Mouse (Mus musculus): Measurements from ENCODE around the gene Esrp2. TPM values are rescaled to one million over a fixed set of nuclear protein-coding genes. Genes with fewer than 3 reads are reported as not detected.

Esrp2 gene
- total RNA-seq, 2 experiments from 2014 or later = not detected

DNA sequence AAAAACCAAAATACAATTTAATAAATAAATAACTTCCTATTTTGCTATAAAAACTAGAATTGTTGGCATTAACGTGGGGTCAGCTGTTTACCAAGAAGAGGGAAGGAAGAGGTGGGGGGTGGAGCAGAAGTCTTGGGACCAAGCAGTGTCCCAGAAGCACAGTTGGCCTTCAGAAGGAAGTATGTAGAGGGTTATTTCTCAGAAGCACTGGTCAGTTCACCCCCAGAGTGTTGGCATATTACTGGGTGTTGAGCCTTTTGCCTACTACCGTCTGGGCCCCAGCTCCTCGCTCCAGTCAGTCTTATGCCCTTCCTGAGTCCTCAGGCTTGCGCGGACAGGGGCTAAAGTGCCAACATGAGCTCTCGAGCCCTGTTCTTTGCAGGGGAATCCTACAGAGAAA is 12.3 kb upstream of the Esrp2 start:
- no peak for DNase-seq (ENCODE audit: low spot score in 2 of 2)

DNA sequence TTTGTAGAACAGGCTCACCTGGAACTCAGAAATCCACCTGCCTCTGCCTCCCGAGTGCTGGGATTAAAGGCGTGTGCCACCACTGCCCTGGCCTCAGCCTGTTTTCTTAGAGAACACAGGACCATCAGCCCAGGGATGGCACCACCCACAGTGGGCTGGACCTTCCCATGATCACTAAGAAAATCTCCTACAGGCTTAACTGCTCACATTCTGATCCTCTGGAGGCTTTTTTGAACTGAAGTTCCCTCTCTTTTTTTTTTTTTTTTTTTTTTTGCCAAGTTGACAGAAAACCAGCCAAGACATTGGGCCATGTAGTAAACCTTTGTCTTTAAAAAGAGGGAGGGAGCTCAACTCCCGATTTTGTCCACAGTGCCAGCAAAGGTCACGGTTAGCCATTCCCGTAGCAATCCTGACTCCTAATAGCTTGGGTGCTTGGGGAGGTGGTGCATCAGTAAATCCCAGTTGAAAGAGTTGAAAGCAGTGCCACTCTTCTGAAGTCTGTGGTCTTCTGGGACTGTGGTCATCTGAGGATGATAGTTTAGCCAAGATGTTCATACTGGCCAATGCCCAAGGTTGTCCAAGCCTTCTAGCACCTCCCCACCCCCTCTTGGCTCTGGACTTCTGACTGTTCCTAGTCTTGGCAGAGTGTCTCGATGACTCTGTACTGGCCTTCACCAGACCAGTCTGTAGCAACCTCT is 11.2 kb upstream of the Esrp2 start:
- no peak for DNase-seq (ENCODE audit: low spot score in 2 of 2)

DNA sequence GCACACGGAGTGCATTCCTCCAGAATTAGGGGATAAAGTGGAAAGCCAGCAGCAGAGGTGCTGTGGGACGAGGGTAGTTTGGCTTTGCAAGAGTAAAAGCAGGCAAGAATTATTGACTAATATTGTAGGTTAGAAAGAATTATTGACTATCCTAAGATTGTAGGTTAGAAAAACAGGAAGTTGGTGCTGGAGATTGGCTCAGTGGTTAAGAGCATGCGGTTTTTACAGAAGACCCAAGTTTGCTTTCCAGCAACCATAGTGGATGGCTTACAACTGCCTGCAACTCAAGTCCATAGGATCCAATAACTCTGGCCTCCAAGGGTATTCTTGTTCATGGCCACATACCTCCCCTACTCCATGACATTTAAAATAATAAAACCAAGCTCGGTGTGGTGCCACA is 9.2 kb upstream of the Esrp2 start:
- DNase-seq (ENCODE audit: low spot score in 2 of 2) = no peak

DNA sequence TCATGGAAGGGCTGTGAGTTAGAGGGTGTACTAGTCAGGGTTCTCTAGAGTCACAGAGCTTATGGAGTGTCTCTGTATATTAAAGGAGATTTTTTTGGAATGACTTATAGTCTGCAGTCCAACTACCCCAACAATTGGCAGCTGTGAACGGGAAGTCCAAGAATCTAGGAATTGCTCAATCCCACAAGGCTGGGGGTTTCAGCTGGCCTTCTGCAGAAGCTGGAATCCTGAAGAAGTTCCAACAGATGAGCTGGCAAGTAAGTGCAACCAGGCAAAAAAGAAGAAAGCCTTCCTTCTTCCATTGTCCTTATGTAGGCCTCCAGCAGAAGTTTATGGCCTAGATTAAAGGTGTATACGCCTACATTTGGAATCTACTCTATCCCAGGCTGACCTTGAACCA is 8.6 kb upstream of the Esrp2 start:
- no peak for DNase-seq (ENCODE audit: low spot score in 2 of 2)

DNA sequence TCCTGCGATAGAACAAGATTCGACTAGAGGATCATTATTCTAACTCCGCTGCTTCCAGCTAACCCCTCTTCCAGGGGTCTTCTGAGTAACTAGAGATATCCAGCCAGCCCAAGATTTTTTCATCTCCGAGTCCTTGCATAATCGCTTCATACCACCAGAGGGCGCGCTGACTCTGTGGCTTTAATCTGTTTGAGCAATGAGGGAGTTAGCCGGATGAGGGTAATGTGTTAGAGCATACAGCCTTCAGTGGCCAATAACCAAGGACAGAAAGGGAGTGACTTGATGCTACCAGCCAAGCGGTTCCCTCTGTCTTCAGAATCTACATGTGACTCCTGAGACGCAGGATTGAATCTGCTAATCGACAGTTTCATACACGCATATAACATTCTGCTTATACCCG is 4.0 kb upstream of the Esrp2 start:
- peak; percentile 83 to 85 for DNase-seq (ENCODE audit: low spot score in 2 of 2)

DNA sequence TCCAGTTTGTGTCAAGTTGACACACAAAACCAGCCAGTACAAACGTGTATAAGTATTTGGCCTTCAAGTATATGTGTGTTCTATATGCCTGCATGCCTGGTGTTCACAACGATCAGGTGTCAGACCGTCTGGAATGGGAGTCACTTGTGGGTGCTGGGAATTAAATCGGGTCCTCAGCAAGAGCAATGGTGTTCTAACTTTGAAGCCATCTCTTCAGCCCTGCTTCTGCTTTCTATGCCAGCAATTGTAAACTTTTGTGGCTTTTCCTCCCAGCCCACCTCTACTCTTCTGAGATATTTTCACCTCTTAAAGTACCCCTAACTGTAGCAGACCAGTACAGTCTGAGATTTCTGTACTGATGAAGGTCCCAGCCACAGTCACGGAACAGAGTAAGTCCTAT is 3.4 kb upstream of the Esrp2 start:
- DNase-seq (ENCODE audit: low spot score in 2 of 2) = no peak

DNA sequence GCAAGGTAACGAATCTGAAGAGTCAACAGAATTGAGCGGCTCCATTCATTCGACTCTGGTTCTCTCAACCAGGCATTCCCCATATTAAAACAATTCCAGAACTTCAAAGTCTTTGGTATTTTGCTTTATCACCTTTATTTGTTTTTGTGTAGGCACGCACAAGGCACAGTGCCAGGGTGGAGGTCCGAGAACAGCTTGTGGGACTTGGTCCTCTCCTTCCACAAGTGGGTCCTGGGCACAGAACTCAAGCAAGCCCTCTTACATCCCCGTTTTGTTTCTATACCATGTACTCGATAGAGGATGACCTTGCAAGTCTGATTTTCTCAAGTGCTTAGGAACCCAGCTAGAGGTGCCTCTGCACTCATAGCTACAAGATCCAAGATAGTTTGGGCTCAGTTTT is 1.8 kb upstream of the Esrp2 start:
- DNase-seq (ENCODE audit: low spot score in 2 of 2) = no peak

DNA sequence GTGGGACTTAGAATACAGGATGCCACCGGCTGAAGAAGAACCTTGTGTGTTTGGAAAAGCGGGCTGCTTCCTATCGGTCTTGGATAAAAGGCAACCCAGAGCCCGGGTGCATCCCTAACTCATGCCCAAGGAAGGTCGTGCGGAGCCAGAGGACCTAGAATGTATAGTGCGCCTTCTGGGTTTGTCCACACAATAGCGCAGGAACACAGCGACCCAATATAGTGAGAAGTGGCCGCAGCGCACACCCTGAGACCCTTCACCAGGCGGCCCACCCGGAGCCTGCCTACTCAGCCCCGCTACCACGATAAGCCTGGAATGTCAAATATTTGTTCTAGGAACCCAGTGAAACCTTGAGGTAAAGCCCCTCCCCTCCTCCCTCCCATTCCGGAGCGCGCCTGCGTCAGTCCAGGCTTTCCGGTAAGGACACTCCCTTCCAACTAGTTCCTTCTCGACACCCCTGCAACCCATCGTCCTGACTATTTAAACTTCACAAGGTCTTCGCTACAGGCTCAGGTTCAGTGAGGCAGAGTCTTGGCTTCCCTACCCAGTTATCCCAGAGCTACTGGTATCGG is 1.2 kb upstream of the Esrp2 start:
- peak; percentile 32 to 47 for DNase-seq (ENCODE audit: low spot score in 2 of 2)

DNA sequence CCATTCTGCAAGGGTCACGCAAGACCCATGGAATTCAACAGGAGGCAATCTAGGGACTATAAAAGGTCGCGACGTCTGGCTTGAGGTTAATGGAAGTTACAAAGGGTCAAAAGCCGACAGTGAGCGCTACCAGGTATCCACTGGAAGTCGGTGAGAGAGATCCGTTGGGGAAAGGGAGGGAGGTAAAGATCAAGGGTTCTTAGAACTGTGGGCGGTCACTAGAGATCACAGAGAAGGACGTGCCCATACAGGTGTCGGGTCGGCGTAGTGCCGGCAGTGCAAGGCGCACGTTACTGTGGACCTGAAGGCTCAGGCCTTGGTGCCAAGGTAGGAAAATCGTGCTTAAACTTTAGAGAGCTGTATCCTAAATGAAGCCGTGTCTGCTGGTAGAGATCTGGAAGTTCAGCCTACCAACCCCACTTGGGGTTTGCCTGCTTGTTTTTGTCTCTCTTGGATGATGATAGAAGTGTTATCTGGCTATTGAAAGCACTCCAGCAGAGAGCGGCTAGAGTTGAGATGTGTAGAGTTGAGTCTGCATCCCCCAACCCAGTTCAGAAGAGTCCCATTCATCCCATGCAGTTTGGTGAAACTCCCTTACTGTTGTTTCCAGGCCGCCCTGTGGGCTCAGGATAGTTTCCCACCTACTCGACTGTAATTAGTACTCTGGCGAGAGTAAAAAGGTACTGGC is 588 bp upstream of the Esrp2 start:
- no peak for DNase-seq (ENCODE audit: low spot score in 2 of 2)

DNA sequence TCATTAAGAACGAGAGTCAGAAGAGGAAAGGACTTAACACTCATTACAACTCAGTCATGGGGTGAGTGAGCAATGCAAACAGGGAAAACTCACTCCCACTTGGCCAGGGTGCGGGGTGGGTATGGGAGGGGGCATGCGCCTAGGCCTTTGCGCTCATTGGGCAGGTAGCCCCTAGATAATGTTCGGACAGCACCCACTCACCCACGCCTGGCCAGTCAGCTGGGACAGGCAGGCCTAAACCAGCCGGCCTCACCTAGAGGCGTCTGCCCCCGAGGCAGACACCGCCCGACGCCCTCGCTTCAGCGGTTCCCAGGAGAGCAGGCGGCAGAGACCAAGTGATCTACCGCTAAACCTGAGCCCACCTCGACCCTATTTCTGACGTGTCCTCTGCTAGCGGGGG is 1.1 kb downstream of the Esrp2 start:
- DNase-seq (ENCODE audit: low spot score in 2 of 2) = no peak

DNA sequence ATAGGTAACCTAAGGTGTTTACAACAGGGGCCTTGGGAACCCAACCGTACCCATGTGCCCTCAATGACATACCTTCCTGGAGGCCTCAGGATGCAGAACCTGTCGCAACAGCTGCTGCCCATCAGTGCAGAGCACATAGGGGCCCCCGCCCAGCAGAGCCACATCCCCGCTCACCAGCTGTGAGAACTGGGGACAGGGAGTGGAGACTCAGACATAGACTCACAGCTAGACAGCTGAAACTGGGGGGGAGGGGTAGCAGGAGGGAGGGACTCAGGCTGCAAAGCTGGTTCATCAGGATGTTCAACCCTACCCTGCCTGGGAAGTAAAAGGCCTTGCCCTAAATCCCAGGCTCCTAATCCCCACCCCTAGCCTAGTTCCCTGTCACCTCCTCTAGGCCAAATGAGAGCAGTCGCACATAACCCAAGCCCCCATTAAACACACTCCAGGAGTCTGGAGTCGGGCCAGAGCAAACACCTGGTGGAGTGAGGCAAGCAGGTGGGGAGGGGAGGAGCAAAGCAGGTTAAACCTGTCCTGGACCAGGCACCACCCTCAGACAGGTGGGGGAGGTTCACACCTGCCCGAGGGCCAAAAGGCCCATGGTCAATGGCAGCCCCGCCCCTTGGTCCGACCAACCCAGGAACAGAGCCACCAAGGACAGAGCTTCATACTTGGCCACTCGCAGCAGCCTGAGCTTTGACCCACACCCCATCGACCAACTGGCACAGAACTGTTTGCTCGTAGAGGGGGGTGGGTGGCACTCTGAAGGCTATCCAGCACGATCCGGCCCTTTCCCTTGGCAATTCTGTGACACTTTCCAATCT is 1.8 kb downstream of the Esrp2 start:
- DNase-seq (ENCODE audit: low spot score in 2 of 2) = no peak

DNA sequence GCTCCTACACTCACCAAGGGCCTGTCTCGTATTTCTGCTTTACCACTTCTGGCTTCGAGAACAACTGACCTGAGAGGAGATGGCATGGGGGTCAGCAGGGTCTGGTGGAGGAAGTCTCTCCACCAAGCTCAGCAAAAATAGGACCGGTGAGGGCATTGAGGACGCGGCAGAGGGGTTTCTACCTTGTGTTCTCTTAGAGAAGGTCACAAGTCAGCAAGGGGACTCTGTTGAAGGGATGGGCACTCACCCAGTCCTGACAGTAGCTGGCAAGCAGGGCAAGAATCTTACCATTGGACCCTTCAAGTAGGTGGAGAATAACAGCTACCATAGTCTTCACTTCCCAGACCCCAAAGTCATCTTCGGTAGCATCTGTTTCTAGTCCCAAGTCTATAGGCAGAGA is 2.8 kb downstream of the Esrp2 start:
- no peak for DNase-seq (ENCODE audit: low spot score in 2 of 2)

DNA sequence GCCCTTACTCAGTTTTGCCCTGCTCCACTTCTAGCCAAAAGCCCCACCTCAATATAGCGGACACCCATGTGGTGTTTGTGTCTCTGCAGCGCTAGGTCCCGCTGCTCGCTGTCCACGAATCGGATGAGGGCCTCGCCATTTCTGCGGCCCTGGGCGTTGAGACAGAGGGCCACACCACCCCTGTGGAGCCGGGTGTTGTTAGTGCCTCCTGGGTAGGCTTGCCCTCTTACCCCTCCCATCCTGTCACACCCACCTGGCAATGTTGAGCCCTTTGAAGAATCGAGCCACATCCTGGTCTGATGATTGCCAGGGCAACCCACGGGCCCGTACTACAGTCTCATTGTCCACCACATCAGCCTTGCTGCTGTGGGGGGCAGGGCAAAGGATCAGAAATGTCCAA is 3.2 kb downstream of the Esrp2 start:
- no peak for DNase-seq (ENCODE audit: low spot score in 2 of 2)

DNA sequence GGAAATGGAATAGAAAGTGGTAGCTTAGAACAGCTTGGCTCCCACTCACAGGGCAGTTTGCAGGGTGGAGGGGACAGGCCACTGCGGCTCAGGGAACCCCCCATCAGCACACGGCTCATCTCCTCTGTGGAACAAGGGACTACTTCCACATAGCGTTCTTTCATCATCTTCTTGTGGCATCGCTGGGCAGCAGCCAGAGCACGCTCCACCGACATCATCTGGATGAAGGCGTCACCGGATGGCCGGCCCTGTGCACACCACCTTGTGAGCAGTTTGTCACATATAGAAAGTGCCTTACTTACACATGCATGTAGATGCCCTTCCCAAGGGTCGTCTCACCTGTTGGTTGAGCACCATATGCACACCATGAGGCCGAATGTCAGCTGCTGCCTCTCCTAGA is 4.4 kb downstream of the Esrp2 start:
- DNase-seq (ENCODE audit: low spot score in 2 of 2) = no peak

DNA sequence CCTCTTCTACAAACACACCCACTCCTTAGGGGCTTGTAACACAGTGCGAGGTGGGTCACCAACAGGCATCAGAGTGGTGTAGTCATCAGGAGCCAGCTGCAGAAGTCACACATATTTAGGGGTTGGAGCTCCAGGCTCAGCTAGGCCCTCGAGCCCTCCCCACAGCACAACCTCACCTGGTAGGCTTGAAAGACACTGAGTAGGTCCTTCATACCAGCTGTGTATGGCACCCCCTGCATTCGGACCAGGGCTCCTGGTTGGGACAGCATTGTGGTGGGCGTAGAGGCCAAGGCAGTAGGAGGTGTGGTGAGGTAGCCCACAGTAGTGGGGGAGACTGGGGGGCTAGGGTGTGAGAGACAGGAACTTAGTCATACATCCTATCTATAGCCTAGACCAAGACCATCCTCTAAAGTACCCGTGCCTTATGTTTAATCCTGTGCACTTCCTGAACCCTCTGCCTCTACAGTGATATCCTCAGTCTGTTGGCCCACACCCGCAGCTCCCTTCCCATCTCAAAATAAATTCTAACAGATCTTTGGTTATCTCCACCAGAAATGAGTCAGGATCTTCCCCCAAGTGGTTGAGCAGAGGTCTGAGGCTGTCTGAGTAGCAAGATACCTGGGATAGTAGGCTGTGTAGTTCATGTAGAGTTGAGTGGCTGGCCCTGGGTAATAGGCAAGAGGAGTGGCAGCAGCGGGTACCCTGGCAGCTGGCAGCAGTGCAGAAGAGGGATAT is 5.1 kb downstream of the Esrp2 start:
- DNase-seq (ENCODE audit: low spot score in 2 of 2) = no peak

DNA sequence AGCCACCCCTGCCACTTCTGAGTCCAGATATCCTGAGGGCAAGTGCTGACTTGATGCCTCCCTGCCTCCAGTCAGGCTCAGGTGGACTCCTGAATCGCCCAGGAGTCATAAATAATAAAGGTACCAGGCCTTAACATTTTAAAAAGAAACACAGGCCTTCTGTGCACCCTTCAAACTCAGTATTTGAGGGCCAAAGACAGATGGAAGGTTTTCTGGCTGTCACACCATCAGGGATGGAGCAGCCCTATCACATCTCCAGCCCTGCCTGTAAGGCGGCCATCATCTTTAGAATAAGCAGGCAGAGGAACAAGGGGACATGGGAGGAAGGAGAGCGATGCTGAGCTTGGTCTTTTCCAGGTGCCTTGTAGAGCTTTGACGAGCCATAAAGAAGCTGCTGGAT is 5.8 kb downstream of the Esrp2 start:
- DNase-seq (ENCODE audit: low spot score in 2 of 2) = no peak

DNA sequence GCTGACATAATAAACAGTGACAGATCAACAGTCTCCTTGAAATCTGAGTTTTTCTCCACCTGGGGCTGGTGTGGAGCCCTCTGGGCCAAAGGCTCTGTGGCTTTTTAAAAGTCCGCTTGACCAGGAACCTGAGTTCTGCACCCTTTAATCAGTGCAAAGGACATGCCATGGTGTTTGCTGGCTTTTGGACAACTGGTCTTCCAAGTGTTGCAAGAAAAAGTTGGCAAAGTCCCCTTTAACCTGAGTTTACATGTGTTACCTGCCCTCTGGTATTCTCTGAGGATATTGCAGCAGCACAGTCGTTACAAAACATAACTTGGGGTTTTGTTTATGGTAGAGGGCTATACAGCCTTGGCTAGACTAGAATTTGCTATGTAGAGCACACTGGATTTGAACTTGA is 6.3 kb downstream of the Esrp2 start:
- DNase-seq (ENCODE audit: low spot score in 2 of 2) = no peak

DNA sequence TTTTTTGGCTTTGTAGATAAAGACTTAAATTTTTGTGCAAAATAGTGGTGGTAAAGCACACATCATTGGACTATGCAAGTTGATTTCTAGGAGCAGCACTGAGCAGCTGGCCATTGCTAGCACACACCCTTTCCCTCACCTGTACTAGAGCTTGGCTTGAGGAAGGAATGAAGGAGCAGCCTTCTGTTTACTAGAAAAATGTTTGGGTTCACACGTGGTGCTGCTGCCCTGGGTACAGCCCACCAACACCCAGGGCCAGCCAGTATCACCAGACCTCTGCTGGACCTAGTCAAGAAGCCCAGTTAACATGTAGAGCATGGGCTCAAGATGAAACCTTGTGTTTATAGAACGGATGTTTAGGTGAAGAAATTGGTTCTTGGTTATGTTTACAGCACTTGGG is 6.8 kb downstream of the Esrp2 start:
- no peak for DNase-seq (ENCODE audit: low spot score in 2 of 2)

DNA sequence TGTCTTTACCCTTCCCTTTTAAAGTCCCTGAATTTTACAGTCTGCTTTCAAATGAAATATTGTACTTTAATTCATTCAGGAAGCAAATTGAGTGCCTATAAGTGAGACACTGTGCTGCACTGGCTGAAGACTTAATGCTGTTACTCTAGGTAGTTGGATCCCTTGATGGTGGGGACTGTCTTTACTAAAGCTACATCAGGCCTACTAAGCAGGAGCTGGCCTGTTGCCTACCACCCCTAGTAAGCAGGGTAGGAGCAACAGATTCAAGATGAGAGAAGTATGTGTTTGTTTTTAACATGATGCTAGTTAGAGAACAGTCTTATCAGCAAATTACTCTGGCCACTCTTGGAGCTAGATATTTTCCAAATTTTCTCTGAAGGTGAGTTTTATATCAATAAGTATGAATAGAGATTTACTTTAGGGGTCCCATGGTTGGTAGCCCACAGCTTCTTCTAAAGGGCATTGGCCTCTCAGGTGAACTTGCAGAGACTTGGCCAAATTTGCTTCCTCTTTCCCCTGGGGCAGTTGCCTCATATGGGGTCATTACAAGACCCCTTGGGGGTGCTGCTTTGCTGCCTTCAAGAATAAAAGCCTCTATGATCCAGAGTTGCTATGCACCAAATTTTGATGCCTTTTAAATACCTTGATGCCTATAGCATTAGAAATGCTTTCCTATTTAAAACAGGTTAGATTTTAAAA is 7.4 kb downstream of the Esrp2 start:
- DNase-seq (ENCODE audit: low spot score in 2 of 2) = no peak

DNA sequence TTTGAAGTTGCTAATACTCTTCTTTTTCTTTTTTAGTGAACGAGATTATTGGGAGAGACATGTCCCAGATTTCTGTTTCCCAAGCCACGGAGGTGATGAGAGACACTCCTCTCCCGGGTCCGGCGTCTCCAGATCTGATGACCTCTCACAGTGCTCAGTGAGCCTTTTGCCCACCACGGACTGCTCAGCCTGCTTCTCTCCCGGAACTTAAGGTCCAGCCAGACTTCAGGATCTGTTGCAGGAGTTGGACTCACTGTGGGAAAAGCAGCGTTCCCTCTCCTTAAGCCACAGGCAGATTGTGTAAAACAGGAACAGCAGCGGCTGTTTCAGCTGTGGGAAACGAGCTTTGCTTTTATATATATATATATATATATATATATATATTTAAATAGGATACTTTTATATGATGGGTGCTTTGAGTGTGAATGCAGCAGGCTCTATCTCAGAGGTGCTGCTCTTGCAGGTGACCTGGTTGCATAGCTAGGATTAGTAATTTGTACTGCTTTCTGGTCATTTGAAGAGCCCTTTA is 8.8 kb downstream of the Esrp2 start:
- no peak for DNase-seq (ENCODE audit: low spot score in 2 of 2)
